Mouse (Mus musculus): ENCODE results near the gene Zfp169. TPM values are rescaled to one million over a fixed set of nuclear protein-coding genes. Genes with fewer than 3 reads are reported as not detected.

Gene Zfp169
- polyA plus RNA-seq, 1 experiment = 0.31 TPM

GRCm38 (mm10) chr13:48531448-48531847 is 18.2 kb upstream of the Zfp169 start:
- no peak for TF ChIP-seq GATA1 (IDR thresholded peaks at IDR 0.05; ENCODE audit: low read length)

DNA sequence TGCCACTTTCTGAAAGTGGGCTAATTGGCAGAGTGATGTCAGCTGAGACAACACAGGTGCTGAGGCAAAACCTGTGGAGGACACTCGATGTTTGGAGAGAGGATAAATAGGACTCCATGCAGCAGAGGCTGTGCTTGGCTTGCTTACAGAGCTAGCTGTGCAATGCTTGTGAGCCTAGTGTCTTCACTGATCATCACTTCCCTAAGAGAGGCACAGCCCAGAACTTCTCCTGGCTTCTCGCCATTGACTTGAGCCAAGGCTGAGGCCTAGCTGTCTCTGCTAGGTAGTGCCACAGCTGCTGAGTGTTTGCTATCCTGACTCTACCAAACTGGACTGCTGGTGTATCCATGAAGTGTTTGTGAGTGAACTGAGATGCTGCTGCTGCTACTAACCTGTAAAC is 17.4 kb upstream of the Zfp169 start:
- no peak for TF ChIP-seq GATA1 (IDR thresholded peaks at IDR 0.05; ENCODE audit: low read length)

DNA sequence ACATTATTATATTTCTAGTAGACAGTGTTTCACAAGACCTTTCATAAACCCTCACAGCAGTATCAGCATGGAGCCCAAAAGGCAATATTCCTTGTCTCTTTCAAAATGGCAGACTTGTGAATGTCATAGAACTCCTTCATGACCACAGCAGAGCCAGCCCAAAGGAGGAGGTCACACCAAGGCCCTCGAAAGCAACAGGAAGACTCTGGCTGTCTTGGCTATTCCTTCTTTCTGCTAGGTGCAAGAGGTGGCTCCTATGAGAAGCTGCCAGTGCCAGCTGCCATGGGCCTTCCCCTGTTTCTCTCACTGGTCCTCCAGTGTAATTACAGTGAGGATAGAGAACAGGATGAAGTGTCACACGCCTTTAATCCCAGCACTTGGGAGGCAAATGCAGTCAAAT is 15.8 kb upstream of the Zfp169 start:
- TF ChIP-seq GATA1 (IDR thresholded peaks at IDR 0.05; ENCODE audit: low read length) = no peak

DNA sequence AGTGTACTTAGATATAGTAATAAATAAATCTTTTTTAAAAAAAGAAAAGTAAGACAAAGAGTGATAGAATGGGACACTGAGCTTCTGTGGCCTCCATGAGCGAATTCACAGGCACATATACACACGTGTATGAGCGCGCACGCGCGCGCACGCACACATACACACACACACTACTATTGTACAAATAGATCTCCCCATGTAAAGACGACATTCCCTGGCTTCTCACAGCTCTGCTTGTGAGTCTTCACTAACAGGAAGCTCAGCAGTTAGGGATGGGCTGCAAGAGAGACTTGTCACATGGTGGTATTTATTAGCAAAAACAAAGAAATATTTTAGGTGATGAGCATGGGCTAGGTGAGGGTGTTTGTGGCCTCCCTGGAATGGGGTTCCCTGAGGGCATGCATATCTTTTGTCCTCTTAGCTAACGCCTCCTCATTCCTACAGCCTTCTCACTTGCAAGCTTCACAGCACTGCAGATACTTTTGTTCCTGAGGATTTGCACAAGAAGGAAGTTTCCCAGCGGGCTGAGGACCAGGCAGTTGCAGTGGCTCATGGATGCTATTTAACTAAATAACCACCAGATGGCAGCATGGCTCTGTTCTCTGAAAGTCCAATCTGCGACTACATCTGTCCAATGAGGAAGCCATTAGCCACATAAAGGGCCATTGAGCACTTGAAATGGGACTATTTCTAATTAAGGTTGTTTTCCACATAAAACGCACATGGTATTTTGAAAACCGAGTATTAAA is 15.0 kb upstream of the Zfp169 start:
- TF ChIP-seq GATA1 (IDR thresholded peaks at IDR 0.05; ENCODE audit: low read length) = no peak

- no peak for TF ChIP-seq GATA1 (IDR thresholded peaks at IDR 0.05; ENCODE audit: low read length)
Observed at GRCm38 (mm10) chr13:48525745-48526144, 12.5 kb upstream of the Zfp169 start.

DNA sequence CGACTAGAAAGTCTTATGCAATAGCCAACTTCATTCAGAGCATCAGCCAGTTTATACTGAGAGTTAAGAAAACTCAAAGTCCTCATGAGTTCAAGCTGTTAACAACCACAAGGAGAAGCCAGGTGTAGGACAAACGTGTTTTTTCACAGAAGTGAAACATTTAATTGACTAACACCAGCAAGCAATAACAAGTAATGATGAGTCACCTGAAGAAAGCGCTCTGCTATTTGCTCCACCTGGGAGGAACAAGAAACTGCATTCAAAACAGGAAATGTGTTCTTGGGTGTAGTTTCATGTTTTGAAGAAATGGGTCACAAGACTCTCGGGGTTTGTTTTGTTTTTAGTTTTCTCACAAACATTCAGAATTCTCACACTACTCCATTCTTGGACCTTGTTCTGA is 2.6 kb upstream of the Zfp169 start:
- no peak for TF ChIP-seq GATA1 (IDR thresholded peaks at IDR 0.05; ENCODE audit: low read length)

DNA sequence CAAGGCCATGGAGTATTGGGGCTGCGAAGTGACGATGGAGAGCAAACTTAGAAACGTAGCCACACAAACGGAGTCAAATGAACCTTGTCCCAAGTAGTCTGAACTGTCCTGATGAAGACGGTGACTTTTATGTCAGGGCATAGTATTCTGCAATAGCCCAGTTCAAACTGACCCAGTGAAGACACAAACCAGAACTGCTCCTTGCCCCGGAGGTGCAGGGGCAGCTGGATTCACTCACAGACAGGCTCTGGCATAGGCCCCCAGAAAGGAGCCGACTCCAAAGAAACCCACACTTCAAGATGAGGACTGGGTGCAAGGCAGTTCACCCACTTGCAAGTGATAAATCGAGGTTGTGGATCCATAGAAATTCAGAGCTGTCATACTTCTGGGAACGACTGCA is 4.6 kb downstream of the Zfp169 start:
- no peak for TF ChIP-seq GATA1 (IDR thresholded peaks at IDR 0.05; ENCODE audit: low read length)

- TF ChIP-seq GATA1 (IDR thresholded peaks at IDR 0.05; ENCODE audit: low read length) = peak; percentile 31
Observed at GRCm38 (mm10) chr13:48502422-48502821, 10.8 kb downstream of the Zfp169 start.

DNA sequence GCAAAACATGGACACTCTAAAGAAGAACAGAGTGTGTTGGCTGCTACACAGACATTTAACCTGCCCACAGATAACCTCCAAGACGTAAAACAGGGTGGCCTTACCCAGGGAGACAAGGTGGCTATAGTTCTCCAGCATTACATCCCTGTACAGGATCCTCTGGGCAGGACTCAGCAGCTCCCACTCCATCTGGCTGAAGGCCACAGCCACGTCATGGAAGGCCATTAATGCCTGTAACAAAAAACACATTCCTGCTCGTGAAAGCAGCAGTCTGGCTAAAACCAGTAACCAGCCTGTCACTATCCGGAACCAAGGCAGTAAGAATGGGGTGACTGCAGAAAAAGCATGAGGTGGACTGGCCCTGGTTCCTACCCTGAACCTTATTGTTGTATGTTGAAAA is 14.6 kb downstream of the Zfp169 start:
- TF ChIP-seq GATA1 (IDR thresholded peaks at IDR 0.05; ENCODE audit: low read length) = no peak

- no peak for TF ChIP-seq GATA1 (IDR thresholded peaks at IDR 0.05; ENCODE audit: low read length)
Observed at GRCm38 (mm10) chr13:48497693-48498221, 15.5 kb downstream of the Zfp169 start.

DNA sequence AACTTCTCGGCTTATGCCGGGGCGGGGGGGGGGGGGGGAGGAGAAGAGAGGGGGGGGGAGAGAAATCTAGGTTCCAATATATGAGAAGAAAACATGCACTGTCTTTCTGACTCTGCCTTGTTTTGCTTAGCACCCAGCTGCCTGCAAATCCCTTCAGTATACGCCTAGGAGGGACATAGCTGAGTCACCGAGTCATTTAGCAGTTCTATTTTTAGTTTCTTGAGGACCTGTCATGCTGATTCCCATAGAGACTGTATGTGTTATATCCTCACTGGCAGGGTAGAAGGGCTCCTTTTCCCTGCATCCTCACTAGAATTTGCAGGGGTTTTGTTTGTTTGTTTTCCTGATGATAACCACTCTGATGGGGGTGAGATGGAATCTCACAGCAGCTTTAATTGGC is 20.1 kb downstream of the Zfp169 start:
- TF ChIP-seq GATA1 (IDR thresholded peaks at IDR 0.05; ENCODE audit: low read length) = no peak

DNA sequence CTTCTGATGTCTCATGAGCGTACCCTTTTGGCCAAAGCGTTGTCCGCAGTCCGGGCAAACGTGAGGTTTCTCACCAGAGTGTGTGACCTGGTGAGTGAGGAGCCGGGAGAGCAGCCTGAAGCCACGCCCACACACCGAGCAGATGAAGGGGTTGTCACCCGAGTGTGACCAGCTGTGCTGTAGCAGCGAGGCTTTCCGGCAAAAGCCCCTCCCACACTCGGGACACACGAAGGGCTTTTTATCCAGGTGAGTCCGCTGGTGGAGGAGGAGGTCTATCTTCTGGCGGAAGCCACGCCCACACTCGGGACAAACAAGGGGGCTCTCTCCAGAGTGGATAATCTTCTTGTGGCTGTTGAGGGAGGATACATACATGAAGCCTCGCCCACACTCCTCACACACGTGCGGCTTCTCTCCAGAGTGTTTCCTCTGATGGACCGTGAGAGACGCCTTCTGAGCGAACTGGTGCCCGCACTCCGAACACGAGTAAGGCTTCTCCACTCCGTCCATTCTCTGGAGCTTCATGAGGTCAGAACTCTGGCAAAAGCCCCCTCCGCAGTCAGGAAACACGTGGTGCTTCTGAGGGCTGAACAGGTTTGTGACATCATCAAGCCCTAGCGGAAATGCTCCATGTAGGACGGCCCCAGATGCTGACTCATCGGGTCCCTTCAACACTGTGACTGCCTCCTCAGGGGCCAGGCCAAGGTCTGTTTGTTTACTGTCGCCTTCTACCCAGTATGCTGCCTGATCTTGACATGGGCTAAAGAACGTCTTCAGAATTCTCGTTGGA is 22.7 kb downstream of the Zfp169 start:
- no peak for TF ChIP-seq GATA1 (IDR thresholded peaks at IDR 0.05; ENCODE audit: low read length)

DNA sequence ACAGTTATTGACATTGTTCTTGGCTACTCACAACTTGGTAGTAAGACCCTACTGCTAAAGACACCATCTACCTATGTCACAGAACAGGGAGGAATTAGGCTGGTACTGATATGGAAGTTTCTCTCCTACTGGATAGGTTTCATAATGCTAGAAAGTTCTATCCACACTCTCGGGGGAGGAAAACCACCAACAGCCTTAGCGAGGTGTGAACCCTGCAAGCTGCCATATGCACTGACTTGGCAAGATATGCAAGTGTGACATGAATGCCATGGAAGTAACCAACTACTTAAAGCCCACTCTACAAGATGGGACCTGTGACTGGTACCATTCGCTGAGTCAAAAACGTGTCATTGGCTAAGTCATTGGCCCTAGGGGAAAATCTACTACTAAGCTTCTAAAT is 29.6 kb downstream of the Zfp169 start:
- no peak for TF ChIP-seq GATA1 (IDR thresholded peaks at IDR 0.05; ENCODE audit: low read length)

GRCm38 (mm10) chr13:48468656-48469180 is 44.5 kb downstream of the Zfp169 start:
- TF ChIP-seq GATA1 (IDR thresholded peaks at IDR 0.05; ENCODE audit: low read length) = no peak

GRCm38 (mm10) chr13:48466186-48466585 is 47.1 kb downstream of the Zfp169 start:
- no peak for TF ChIP-seq GATA1 (IDR thresholded peaks at IDR 0.05; ENCODE audit: low read length)

GRCm38 (mm10) chr13:48464170-48464569 is 49.1 kb downstream of the Zfp169 start:
- no peak for TF ChIP-seq GATA1 (IDR thresholded peaks at IDR 0.05; ENCODE audit: low read length)

Data from G1E-ER4 (cell line).